Mouse (Mus musculus): Measurements from ENCODE around the gene Cox7a2.
A peak's percentile ranks its signal among the peaks of the same experiment; 100 is the strongest.

Gene Cox7a2

DNA sequence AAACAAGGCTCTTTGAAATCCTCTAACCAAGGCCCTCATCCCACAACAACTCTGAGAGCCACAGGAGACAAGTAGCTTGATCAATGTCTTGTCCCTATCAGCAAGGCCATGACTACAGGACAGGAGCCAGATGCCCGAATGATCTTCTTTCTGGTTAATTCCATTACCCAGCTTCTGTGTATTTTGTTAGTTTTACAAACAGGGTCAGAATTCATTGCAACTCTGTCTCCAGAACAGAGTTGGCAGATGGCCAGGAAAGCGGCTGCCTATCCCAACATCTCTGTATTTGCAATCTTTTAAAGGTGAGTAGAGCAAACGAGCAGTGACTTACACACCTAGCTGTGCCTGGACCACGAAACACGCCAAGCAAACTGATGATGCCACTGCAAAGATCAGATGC, 29.4 kb downstream of the Cox7a2 start:
- no peak for DNase-seq (ENCODE audit: low read depth, low spot score)

DNA sequence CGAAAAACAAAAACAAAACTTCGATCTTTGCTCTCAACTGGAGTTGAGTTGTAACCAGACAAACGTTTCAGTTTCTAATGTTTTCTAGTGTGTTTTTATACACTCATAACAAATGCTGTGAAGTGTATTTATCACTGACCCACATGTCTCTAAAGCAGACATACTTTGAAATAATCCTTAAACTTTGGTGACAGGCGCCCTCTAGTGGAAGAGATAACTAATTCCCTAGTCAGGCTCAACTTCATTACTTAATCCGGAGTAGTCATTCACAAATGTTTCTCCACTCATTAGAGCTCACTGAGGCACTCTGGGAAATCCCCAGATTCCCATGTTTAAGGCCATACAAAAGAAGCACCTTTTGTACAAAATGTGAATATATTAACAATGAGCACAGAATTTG, 36.6 kb downstream of the Cox7a2 start:
- peak; percentile 73 for DNase-seq (ENCODE audit: low read depth, low spot score)

DNA sequence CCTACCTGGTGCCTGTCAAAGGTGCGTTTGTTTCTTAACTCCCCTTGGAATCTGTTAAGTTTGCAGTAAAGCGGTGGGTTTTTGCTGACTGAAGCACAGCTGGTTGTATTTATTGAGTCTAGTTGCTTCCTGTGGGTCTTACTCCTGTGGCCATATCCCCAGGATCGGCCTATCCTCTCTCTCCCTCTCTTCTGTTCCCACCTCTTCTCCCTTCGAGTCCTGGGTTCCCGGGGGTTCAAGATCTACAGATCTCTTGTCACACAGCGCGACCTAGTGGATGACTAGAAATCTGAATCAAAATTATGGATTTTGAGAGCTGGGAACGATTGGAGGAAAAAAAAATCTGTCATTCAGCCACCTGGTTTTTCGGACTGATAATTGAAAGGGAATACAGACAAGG, 38.6 kb downstream of the Cox7a2 start:
- DNase-seq (ENCODE audit: low read depth, low spot score): peak; percentile 62

DNA sequence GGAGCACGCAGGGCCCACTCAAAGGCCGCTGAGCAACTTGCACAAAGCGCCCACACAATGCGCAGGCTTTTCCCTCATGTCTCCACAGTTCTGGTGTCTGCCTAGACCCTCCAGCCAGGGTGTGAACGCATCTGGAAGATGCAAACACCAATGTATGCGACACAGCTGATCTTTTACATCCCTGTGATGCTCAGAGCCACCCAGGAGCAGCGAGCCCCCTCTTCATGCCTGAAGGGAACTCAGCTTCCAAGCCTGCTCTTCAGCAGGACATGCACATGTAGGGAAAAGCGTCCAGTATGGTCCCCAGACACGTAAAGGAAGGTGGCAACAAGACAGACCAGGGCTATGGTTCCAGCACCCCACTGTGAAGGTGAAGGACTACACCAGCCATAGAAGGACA, 39.5 kb downstream of the Cox7a2 start:
- DNase-seq (ENCODE audit: low read depth, low spot score): peak; percentile 19

DNA sequence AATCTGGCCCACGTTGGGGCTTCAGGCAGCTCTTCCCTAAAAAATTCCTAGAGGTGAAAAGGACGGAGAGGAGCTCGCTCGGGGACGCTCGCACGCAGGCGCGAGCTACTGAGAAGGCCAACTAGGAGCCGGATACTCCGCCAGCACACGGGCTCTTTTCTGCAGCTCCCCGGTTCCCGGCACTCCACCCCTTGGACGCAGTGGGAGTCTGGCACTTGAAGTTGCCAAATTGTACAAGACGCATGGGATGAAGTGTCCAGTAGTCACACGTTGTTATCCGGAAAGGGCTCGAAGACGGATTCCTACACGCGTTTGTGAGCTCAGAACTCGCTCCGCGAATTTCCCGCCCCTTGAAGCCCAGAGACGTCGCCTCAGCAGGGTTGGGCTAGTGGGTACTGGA, 40.2 kb downstream of the Cox7a2 start:
- peak; percentile 53 for DNase-seq (ENCODE audit: low read depth, low spot score)

DNA sequence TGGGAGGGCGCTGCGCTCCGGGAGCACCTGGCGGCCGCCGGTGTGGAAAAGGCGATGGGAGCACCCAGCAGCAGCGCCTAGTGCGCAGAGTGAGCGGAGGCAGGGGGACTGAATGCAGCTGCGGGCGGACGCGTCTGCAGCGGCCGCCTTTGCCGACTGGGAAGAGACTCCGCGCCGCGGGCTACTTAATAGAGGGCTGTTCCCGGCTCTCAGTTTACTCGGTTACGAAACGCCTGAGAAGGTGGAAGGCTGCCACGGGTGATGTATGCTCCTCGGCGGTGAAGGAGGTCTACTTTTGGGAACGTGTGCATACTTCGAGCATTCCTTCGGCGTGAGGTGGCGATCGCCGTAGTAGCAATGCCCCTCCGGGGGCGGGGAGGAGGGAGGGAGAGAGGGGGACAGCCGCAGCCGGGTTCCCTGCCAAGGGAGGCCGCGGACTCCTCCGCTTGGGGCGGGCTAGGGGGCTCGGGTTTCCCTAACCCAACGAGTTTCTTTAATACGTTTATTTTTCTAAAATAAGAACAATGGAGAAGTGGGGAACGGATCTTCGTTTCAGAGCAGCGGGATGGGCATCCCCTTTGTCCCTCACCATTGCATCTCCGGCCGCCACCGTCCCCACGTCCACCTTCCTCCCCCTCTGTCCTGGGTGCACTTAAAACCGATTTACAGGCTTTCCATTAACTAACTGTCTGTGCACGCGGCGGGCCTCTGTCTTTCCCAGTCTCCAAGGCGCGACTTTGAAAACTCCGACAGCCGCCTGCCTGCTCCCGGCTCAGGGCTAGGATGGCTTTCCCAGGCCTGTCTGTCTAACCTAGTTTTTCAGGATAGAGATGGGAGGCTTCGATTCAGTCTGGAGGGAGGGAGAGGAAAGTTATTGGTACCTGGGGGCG, 41.0 kb downstream of the Cox7a2 start, which contains the start of gene Col12a1:
TSS of gene Col12a1 (minus strand) at position 351 of the 890 bp plus-strand sequence.
- peak; percentile 74 for DNase-seq (ENCODE audit: low read depth, low spot score)

DNA sequence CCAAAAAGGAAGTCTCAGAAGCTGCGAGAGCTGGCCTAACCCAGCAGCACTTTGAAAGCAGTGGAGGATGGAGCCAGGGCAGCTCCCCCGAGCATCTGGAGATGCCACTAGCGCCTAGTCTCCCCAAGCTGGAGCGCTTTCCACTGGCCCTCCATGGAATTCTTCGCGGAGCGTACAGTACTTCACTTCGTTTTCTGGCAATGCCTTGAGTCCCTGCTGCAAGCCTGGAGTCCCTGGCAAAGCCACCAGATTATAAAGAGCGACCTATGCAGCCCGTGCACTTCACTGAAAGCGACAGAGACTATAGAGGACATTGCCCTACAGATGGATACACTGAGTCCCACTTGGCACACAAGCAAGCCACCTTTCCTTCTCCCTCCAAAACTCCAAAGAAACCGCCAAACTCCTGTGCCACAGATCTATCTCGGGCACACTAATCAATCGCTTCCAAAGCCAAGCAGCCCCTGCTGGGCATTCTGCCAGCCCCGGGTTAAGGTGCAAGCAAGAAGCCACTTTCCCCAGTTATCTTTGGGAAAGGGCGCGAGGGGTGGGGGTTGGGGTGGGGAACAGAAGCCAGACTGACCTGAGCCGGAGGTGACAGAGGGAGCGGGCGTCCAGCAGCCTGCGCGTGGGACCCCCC, 41.7 kb downstream of the Cox7a2 start:
- no peak for DNase-seq (ENCODE audit: low read depth, low spot score)

DNA sequence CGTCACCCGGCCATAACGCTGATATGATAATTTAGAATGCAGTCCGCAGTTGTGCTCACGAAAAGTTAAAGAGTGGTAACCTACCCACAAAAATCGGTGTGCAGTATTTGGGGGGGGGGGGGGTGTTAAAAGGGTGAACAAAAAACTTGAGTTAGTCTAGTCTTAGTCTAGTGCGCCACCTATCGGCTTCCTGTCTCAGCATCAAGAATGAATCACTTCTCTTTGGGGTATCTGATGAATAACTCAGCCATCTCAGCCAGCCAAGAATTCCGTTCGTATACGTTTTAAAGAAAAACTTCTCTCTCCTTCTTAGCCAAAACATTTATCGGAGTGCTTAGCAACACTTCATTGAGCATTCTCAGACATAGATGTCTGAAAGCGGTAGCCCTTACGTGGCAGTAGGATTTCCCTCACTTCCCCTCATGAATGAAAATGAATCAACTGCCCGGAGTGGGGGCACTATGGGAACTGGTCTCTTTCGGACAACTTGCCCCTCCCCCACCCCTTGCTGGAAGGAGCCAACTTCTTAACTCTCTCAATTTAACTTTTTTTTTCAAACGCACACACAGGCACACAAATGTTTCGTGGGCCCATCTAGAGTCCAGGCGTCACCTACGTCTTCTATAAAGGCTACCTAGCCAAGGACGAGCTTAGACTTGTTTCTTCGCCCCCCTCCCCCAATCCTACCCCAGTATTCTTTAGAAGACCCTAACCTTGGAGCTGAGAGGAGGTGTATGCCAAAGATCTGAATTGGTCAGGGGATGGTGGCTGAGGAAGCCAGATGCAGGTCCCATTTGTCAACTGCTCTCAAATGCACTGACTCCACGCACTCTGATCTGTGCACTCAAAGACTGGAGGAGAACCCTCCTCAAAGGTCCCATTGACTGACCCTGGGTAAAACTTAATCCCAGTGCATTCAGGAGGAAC, 42.5 kb downstream of the Cox7a2 start:
- peak; percentile 52 for DNase-seq (ENCODE audit: low read depth, low spot score)

DNA sequence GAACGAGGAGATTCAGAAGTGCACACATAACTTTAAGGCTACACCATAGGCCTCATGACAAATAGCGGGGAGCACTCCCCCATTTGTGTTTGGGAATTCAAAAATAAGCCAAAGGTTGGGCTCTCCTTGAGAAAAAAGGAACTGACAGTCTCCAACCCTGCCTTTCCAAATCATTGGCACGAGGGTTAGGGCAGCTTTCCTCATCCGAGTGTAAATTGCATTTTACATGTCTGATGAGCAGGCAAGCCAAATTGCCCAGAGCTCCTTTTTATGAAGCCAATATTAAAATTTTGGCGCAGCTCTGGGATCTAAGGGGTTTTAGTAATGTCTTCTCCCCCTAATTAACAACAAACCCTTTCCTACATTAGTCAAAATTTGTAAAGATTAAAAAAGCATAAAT, 43.2 kb downstream of the Cox7a2 start:
- DNase-seq (ENCODE audit: low read depth, low spot score): no peak

DNA sequence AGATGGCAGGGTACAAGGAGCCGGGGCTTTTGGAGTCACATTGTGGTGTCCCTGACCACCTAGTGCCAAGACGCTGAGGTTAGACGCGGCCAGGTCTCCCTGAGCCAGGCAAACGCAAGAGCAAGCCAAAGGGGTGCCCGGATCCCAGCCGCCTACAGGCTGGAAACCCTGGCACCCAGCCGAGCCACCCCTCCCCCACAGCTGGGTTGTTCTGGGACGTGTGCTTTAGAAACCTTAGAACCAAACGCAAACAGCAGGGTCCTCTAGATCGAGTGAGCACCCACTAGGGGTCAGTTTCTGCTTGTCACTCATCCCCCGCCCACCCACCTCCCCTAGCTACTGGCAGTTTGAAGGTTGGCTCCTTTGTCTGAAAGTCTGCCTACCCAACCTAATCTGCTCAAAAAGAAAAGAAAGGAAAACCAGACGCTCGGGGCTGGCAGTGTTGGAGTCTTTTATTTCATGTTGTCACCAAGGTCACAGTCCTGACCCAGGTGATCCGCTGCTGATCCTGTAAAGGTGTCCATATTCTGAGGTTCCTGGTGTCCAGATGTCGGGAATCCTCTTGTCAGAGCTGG, 45.1 kb downstream of the Cox7a2 start:
- DNase-seq (ENCODE audit: low read depth, low spot score): peak; percentile 59

Data from ZHBTc4 (cell line).